Mouse (Mus musculus): ENCODE measurements around the gene Ppat. TPM values are rescaled to one million over a fixed set of nuclear protein-coding genes. Genes with fewer than 3 reads are reported as not detected.

Gene Ppat
- polyA plus RNA-seq, 1 experiment from 2014 or later: 23.1 TPM

GRCm38 (mm10) chr5:76884107-76884506 is 67.3 kb downstream of the Ppat start:
- WGBS: 88% methylated on average over 1 of the region's 1 CpGs
- Histone ChIP-seq H3K4me3 (ENCODE audit: low read depth, low read length) (no peak overlapping the region), H3K27ac (replicated peaks; ENCODE audit: low read depth, low read length) (no peak overlapping the region), H3K4me2 (ENCODE audit: low read depth, low read length) (no peak overlapping the region), H3K9ac (ENCODE audit: low read depth, low read length) (no peak overlapping the region), H3K9me3 (ENCODE audit: control insufficient read depth, low read length) (no peaks in the 10 kb centered on the region), H3K4me1 (ENCODE audit: control insufficient read depth, insufficient read depth, low read length) (no peaks in the 10 kb centered on the region), H3K36me3 (ENCODE audit: control insufficient read depth, insufficient read depth, low read length) (peaks cover 68% of the 10 kb centered on the region), H3K27me3 (replicated peaks; ENCODE audit: control insufficient read depth, insufficient read depth, low read length) (no peaks in the 10 kb centered on the region)
- ATAC-seq (ENCODE audit: low read depth): no peak
- no peak for DNase-seq (ENCODE audit: low spot score)

DNA sequence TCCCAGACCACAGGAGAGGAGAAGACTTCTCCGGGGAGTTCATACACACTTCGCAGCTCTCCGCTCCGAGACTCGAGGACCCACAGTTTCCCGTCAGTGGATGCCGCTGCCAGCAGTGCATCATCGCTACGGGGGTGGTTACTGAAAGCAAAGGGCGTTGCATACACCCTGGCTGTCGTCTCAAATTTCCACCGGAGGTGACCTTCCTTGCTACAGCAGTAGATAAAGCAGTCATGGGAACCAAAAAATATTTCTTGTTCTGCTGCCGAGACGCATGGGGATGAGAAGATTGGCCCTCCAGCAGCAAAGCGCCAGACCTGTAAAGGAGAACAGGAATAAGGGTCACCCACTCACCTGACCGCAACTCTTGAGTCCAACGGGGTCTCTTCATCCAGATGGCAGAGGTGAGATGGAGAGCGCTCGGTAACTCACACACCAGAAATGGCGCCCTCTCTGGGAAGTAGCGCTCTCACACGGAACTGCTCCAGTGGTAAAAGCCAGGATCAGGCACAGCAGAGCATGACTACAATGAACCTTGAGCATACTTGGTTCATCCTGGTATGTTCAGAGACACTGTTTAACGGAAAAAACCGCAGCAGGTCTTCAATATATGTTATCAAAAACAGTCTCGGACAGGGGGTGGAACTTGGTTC is 75.1 kb downstream of the Ppat start:
- Histone ChIP-seq H3K4me3 (ENCODE audit: low read depth, low read length) (no peak overlapping the region), H3K9me3 (ENCODE audit: control insufficient read depth, low read length) (no peaks in the 10 kb centered on the region), H3K27ac (replicated peaks; ENCODE audit: low read depth, low read length) (no peak overlapping the region), H3K4me1 (ENCODE audit: control insufficient read depth, insufficient read depth, low read length) (no peaks in the 10 kb centered on the region), H3K27me3 (replicated peaks; ENCODE audit: control insufficient read depth, insufficient read depth, low read length) (no peaks in the 10 kb centered on the region), H3K36me3 (ENCODE audit: control insufficient read depth, insufficient read depth, low read length) (peaks cover 59% of the 10 kb centered on the region), H3K9ac (ENCODE audit: low read depth, low read length) (no peak overlapping the region), H3K4me2 (ENCODE audit: low read depth, low read length) (no peak overlapping the region)
- no peak for DNase-seq (ENCODE audit: low spot score)
- whole genome bisulfite sequencing: 88% methylated on average over 25 of the region's 25 CpGs
- ATAC-seq (ENCODE audit: low read depth): no peak

DNA sequence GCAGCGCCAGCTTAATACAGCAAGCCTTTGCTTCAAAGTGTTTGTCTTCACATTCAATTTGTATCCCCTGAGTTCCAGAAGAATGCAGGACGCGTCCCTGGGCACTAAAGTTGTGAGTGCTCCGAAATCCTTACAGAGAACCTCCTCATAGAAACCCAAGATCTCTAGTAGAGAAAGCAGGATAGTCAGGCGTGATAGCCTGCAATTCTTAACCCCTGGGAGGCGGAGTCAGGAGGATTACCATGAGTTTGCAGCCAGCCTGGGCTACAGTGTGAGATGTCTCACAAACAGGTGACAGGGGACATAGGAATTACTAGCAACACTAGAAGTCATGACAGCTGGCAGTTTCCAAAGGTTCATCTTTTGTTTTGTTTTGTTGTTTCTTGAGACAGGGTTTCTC is 81.8 kb downstream of the Ppat start:
- Histone ChIP-seq H3K9ac (ENCODE audit: low read depth, low read length) (peak overlapping the region; percentile 5; the same call in 1 of the 2 replicates), H3K4me2 (ENCODE audit: low read depth, low read length) (peak overlapping the region; percentile 60), H3K27ac (replicated peaks; ENCODE audit: low read depth, low read length) (no peak overlapping the region), H3K27me3 (replicated peaks; ENCODE audit: control insufficient read depth, insufficient read depth, low read length) (no peaks in the 10 kb centered on the region), H3K4me3 (ENCODE audit: low read depth, low read length) (peak overlapping the region; percentile 34), H3K4me1 (ENCODE audit: control insufficient read depth, insufficient read depth, low read length) (no peaks in the 10 kb centered on the region), H3K36me3 (ENCODE audit: control insufficient read depth, insufficient read depth, low read length) (peaks cover 49% of the 10 kb centered on the region), H3K9me3 (ENCODE audit: control insufficient read depth, low read length) (no peaks in the 10 kb centered on the region)
- DNase-seq (ENCODE audit: low spot score) (no peak), ATAC-seq (ENCODE audit: low read depth) (no peak)
- 56% methylated on average over 6 of the region's 6 CpGs for WGBS

DNA sequence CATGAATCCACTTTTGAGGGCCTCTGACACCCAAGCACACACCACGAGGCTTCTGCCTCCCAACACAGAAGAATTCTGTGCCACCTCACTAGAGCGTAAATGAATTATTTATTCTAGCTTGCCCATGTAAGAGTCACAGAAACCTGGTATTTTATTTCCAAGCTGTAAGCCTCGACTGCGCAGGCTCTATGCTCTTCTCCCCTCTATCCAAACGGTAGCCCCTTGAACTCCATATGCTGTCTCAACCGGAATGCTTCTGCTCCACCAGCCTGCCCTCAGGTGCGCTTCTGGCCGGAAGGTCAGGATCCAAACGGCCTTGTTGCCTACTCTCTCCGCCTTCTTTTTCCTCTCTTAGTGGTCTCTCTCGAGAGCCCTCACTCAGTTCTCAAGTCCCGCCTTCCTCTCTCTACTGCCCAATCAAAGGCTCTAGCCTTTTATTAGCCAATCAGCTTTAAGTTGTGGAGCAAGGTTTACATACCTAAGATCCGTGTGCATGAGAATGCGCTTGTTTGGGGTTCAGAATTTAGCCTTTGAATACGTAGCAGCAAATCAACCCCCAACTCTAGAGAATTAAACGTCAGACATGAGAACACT is 82.6 kb downstream of the Ppat start:
- peak overlapping the region; percentile 55 for H3K9ac ChIP-seq (ENCODE audit: low read depth, low read length)
- ATAC-seq (ENCODE audit: low read depth) (peak; percentile 92), DNase-seq (ENCODE audit: low spot score) (peak; percentile 83)
- no peak overlapping the region for H3K27ac ChIP-seq (replicated peaks; ENCODE audit: low read depth, low read length)
- no peaks in the 10 kb centered on the region for H3K27me3 ChIP-seq (replicated peaks; ENCODE audit: control insufficient read depth, insufficient read depth, low read length)
- H3K4me1 ChIP-seq (ENCODE audit: control insufficient read depth, insufficient read depth, low read length): no peaks in the 10 kb centered on the region
- H3K4me2 ChIP-seq (ENCODE audit: low read depth, low read length): peak overlapping the region; percentile 60
- peak overlapping the region; percentile 34 for H3K4me3 ChIP-seq (ENCODE audit: low read depth, low read length)
- peaks cover 45% of the 10 kb centered on the region for H3K36me3 ChIP-seq (ENCODE audit: control insufficient read depth, insufficient read depth, low read length)
- 22% methylated on average over 16 of the region's 16 CpGs for WGBS
- no peaks in the 10 kb centered on the region for H3K9me3 ChIP-seq (ENCODE audit: control insufficient read depth, low read length)

- ATAC-seq (ENCODE audit: low read depth) (no peak), DNase-seq (ENCODE audit: low spot score) (no peak)
- H3K4me2 ChIP-seq (ENCODE audit: low read depth, low read length): no peak overlapping the region
- 69% methylated on average over 8 of the region's 8 CpGs for WGBS
- H3K9me3 ChIP-seq (ENCODE audit: control insufficient read depth, low read length): no peaks in the 10 kb centered on the region
- H3K9ac ChIP-seq (ENCODE audit: low read depth, low read length): no peak overlapping the region
- no peaks in the 10 kb centered on the region for H3K4me1 ChIP-seq (ENCODE audit: control insufficient read depth, insufficient read depth, low read length)
- H3K36me3 ChIP-seq (ENCODE audit: control insufficient read depth, insufficient read depth, low read length): peaks cover 33% of the 10 kb centered on the region
- H3K27me3 ChIP-seq (replicated peaks; ENCODE audit: control insufficient read depth, insufficient read depth, low read length): no peaks in the 10 kb centered on the region
- H3K27ac ChIP-seq (replicated peaks; ENCODE audit: low read depth, low read length): no peak overlapping the region
- H3K4me3 ChIP-seq (ENCODE audit: low read depth, low read length): no peak overlapping the region
Observed at GRCm38 (mm10) chr5:76866819-76867218, 84.6 kb downstream of the Ppat start.

Other genes with a start within 250 kb of the Ppat start
- 12.5 and 13.1 TPM in 2 replicates for gene Aasdh, start 46.1 kb downstream of the Ppat start, polyA plus RNA-seq (2014; fragmentation: Nextera tagmentation; extraction: Ambion mirVana)
- 228 and 252 TPM in 2 replicates for gene Paics, start 271 bp downstream of the Ppat start, polyA plus RNA-seq (2014; fragmentation: Nextera tagmentation; extraction: Ambion mirVana)
- gene Srp72, start 23.1 kb upstream of the Ppat start, polyA plus RNA-seq (2014; fragmentation: Nextera tagmentation; extraction: Ambion mirVana): 96.9 and 107 TPM in 2 replicates
- gene Arl9, start 52.5 kb upstream of the Ppat start, polyA plus RNA-seq (2014; fragmentation: Nextera tagmentation; extraction: Ambion mirVana): not detected in 2 replicates
- 0.12 and 0.43 TPM in 2 replicates for gene Thegl, start 64.4 kb upstream of the Ppat start, polyA plus RNA-seq (2014; fragmentation: Nextera tagmentation; extraction: Ambion mirVana)
- 1.6 and 2.8 TPM in 2 replicates for gene Hopx, start 163.5 kb upstream of the Ppat start, polyA plus RNA-seq (2014; fragmentation: Nextera tagmentation; extraction: Ambion mirVana)